Mouse (Mus musculus): ENCODE measurements at regions not wholly inside any gene's neighbourhood (a gene's known extent, or its start where the extent isn't known, plus 50 kb on each side); places are given as distances from the start of the nearest gene placed in this dataset.
A peak's percentile ranks its signal among the peaks of the same experiment; 100 is the strongest.
"Not testable (repeated sequence)": the region's sequence is repeated elsewhere in the genome, so short reads cannot be mapped to it uniquely, and the experiment has no call there.

DNA sequence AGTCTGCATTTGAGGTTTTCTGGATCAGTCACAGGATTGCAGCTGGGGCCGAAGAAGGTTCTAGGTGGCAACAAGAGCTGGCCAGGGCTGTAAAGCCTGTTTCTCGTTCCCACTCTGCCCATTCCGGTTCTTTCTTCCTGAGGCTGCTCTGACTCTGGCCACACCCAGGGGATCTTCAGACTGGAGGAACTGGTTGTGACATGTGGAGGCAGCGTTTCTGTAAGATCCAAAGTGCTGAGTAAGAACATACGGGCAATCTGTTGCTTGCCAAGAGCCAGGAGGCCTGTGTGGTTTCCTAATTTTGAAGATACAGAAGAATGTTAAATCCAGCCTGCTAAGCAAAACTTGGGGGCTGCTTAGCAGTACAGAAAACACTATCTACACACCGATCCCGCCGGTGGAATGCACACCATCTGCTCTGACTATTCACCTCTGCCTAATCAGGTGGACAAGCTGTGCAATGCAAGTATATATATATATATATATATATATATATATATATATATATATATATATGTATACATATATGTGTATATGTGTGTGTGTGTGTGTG is 99.3 kb upstream of the Bmp2k start:
- DNase-seq (ENCODE audit: low read depth, low spot score): peak; percentile 17

DNA sequence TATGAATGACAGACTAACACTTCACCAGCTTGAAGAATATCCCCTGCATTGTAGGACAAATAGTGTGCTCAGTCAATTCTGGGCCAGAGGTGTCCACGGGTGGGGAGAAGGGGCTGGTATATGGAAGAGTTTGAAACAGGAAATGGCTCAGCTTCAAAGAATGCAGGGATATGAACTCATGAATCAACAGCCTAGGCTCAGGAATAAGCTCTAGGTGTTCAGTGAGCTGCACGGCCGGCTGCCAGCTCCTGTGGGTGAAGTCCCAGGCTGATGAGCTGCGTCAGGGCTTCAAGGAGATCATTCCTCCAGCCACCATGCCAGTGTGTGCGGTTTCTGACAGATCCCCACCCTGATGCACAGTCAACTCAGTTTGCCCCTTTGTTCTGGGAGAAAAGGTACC is 98.8 kb upstream of the Bmp2k start:
- DNase-seq (ENCODE audit: low read depth, low spot score): no peak

DNA sequence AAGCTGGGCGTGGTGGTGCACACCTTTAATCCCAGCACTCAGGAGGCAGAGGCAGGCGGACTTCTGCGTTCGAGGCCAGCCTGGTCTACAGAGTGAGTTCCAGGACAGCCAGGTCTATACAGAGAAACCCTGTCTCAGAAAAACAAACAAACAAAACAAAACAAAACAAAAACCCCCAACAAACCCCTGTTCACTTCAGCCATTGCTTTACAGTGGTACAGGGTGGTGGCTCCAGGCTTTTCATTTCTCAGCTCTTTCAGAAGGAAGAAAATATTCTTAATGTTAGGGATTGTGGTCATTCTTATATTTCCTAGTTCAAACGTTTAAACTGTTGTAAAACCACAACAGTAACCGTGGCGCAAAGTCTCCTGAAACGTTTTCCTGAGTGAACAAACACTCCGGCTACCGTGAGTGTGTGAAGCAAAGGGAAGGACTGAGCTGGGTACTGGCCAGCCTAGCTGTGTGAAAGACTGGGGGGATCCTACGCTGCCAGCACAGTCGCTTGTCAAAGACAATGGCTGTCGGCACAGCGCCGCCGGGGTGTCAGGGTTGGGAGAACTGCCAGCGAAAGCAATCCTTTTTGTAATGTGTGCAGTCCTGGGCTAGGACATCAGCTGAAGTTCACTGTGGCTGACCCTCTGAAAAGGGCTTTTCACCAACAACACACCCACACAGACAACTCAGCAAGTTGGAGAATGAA is 91.8 kb upstream of the Bmp2k start:
- no peak for DNase-seq (ENCODE audit: low read depth, low spot score)

GRCm38 (mm10) chr5:96908371-96908770 is 89.1 kb upstream of the Bmp2k start:
- not testable (repeated sequence) for DNase-seq (ENCODE audit: low read depth, low spot score)

DNA sequence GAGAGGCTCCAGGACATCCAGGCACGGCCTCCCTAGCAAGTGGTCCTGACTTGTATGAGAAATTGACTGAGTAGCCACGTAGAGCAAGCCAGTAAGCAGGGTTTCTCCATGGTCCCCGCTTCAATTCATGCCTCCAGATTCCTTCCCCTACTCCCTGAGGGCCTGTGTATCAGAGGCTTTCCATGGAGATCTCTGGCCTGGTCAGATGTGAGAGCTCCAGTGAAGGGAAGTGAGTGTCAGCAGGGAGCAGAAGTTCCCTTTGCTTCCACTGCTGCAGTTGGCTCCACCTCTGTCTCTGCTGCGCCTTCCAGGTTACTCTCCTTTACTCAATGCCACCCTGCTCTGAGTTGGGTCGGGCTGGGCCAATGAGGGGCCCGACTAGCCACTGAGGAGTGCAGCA is 88.3 kb upstream of the Bmp2k start:
- DNase-seq (ENCODE audit: low read depth, low spot score): no peak

- no peak for DNase-seq (ENCODE audit: low read depth, low spot score)
These were observed 85.8 kb upstream of the Bmp2k start for GRCm38 (mm10) chr5:96911550-96912253.

GRCm38 (mm10) chr5:96912254-96912635 is 85.2 kb upstream of the Bmp2k start:
- DNase-seq (ENCODE audit: low read depth, low spot score): no peak

DNA sequence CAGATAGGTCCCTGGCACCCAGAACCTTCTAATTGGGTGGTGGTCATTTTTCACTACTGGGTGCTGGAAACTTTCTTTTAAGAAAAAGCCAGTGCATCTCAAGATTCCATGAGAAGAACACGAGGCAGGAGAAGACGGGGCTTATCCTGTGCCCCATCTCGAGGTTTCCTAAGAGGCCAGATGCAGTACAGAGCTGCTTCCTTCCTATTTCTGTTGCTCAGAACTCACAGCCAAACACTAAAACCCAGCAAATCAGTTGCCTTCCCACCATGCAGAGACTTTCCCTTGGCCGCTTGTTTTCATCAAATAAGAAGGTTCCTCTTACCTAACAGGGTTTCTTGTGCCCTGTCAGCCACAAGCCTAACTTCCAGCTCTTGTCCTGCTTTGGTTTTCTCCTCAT is 84.7 kb upstream of the Bmp2k start:
- DNase-seq (ENCODE audit: low read depth, low spot score): no peak

DNA sequence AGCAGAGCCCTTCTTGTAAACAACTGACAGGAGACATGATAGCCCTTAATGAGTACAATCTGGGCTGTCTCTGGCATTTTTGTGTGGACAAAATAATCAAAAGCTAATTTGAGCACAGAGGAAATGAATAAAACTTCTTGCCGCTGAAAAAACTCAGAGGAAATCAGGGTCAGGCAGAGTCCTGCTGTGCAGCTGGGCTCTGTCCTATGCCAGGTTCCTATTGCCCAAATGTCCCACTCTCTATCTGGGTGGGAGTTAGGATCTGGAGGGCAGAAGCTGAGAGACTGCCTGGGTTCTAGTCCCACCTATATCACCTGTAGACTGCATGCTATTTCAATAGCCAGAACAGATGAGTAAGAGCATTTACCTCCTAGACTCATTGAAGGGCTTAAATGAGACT is 83.8 kb upstream of the Bmp2k start:
- DNase-seq (ENCODE audit: low read depth, low spot score): no peak

DNA sequence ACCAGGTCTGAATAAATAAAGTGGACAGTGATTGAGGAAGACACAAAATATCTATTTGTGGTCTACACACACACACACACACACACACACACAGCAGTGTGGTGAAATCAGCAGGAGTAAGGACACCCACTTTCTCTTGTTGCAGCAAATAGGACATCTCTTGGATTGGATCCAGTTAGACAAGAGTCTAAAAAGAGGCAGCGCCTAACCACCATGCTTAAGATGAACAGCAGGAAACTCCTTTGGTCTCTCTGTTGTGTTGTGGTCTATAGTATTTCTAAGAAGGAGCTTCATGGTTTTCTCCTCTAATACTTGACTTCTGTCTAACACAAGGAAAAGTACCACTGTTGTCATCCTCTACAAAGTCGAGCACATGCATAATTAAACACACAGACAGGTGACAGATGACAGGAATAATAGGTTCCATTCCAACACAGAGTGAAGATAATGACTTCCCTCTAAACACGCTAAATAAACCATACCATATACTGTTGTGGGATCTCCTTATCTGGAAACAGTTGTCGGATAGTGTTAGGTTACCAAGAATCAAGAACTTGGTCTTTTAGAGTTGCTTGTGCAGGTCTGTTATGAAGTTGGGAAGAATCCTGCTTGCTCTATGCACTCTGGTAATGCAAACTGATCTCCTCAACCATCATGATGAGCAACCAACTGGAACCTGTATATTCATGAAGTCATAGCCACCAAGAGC is 82.6 kb upstream of the Bmp2k start:
- no peak for DNase-seq (ENCODE audit: low read depth, low spot score)

GRCm38 (mm10) chr5:96916897-96917296 is 80.6 kb upstream of the Bmp2k start:
- no peak for DNase-seq (ENCODE audit: low read depth, low spot score)

DNA sequence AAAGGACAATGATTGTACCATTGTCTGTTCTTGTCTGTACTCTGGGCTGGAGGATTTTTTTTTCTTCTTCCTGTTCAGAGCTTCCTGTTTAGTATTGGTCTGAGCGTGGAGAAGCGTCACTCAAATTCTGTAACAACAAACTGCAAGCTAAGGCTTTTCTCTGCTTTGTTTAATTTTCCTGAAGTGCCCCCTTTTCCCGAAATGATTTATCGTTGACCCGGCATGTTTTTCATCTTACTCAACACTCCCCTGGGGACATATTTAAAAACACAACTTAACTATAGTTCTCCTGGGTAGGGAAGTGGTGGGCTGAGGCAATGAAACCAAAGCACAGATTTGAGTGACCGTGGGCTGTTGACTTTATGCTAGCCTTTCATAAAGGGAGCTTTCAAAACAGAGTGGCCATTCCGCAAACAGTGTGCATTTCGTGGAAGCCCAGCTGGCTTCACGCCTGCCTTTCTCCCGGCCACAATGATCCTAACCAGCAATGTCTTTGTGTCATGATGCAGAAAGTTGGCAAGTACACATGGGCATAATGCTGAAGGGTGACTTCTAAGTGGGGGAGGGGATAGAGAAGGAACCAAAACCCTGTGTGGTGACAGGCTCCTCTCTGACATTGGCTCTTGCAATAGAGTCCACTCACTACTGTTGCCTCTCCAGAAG is 79.8 kb upstream of the Bmp2k start:
- DNase-seq (ENCODE audit: low read depth, low spot score): no peak

DNA sequence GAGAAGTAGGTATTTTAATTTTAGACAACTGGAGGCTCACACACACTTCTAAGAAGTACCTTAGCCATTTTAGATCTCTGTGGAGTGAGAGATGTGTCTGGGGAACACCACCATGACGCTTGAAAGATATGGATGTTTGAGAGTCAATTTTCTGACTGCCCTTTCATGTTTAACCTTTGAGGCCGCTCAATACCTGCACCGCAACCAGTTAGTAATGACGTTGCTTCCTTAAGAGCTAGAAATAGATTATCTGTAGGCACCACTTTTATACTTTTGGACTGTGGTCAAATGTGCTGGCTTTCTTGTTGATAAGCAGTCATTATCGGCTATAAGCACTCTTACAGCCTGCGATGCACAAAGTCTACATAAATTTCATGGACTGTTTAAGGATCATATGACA is 78.3 kb upstream of the Bmp2k start:
- DNase-seq (ENCODE audit: low read depth, low spot score): no peak

GRCm38 (mm10) chr5:96921037-96921436 is 76.5 kb upstream of the Bmp2k start:
- DNase-seq (ENCODE audit: low read depth, low spot score): no peak

- no peak for DNase-seq (ENCODE audit: low read depth, low spot score)
These were observed 76.0 kb upstream of the Bmp2k start for GRCm38 (mm10) chr5:96921511-96921910.

DNA sequence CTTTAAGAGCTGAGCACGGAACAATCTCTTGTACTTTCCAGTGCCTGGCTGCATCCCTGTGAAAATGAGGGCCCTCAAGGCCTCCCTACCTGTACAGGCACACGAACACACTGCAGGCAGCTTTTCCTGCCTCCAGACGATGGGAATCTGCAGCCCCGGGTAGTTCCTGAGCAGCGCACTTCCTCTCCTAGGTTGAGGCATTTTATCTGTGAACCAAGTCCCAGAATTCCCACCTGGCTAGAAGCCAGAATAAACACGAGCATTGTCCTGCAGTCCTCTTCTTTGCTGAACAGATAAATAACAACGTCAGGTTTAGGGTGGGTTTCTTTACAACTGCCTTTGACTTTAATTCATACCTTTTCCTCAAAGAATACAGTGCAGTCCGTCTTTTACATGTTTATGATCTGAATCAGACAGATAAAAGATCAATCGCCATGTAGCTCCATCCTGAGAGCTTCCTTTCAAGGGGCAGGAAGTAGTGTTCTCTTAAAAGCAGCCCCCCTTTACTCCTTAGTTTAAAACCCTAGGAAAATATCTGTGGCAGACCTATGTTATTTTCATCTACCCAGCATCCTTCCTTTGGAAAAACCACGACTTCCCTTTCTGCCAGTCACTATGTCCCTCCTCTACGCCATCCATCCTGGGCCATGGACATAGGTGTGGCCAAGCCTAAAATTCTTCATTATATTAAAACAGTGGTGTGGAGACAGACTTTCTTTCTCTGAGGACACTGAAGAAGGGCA is 75.3 kb upstream of the Bmp2k start:
- no peak for DNase-seq (ENCODE audit: low read depth, low spot score)

DNA sequence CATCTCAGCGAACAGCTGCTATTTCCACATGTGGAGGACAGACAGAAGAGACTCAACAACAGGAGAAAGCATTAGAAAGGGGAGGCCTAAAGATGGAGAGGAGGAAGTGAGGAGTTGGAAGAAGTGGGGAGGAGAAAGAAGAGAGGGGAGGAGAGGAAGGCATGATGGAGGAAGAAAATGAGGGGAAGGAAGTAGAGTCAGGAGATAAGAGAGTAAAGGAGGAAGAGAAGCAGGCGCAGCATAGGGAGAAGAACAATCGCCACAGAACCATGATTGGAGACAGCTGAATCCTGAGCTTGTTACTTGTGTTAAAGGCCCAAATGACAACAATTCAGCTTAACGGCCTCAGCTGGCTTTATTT is 74.8 kb upstream of the Bmp2k start:
- no peak for DNase-seq (ENCODE audit: low read depth, low spot score)

- no peak for DNase-seq (ENCODE audit: low read depth, low spot score)
These were observed 74.0 kb upstream of the Bmp2k start for GRCm38 (mm10) chr5:96923526-96923925.

DNA sequence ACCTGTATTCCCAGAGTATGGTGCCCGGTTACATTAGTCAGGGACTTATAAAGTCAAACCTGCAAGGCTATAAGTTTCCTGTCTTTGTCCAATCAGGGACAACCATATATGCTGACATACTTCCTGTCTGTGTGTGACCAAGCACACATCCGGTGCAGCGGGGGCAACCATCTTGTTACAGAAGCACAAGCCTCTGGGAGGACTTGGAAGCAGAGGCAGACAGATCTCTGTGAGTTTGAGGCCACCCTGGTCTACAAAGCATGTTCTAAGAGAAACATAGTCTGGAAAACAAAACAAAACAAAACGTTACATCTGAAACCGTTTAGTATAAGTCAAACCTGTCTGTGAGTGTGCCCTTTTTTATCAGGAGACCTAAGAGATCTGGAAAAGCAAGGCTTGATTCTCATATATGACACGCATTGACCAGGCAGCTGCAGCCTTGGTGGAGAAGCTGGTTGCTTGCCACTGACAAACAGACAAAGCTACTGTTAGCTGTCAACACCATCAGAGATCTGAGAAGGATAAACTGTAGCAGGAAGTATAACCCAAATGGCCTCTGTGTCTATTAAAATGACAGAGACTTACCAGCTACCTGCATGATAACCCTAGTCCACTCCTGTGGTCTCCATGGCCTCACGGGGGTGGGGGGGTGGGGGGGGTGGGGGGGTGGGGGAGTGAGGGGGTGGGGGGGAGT is 72.6 kb upstream of the Bmp2k start:
- no peak for DNase-seq (ENCODE audit: low read depth, low spot score)

DNA sequence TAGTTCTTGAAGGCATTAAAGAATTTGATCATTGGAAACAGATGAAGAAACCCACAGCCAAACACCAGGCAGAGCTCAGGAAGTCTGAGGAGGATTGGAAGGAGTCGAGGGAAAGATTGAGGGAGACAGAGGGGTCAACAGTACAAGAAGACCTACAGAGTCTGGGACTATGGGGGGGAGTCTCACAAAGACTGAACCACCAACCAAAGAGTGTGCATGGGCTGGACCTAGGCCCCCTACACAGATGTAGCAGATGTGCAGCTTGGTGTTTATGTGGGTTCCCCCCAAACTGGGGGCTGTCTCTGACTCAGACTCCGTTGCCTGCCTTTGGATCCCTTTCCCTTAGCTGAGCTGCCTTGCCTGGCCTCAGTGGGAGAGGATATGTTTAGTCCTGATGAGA is 71.5 kb upstream of the Bmp2k start:
- no peak for DNase-seq (ENCODE audit: low read depth, low spot score)

- no peak for DNase-seq (ENCODE audit: low read depth, low spot score)
These were observed 66.4 kb upstream of the Bmp2k start for GRCm38 (mm10) chr5:96931091-96931490.

Data from forelimb bud, embryonic 11.5 days (tissue).